Mouse (Mus musculus): Measurements from ENCODE around the gene Stx5a.

Stx5a gene

GRCm38 (mm10) chr19:8798264-8798946 is 57.2 kb downstream of the Stx5a start, which contains the start of gene Polr2g:
Polr2g (minus strand) TSS chr19:8798577.
- DNase-seq (ENCODE audit: low spot score in 2 of 2): peak; percentile 87 to 93

GRCm38 (mm10) chr19:8798947-8799315 is 57.7 kb downstream of the Stx5a start:
- no peak for DNase-seq (ENCODE audit: low spot score in 2 of 2)

- DNase-seq (ENCODE audit: low spot score in 2 of 2): peak; percentile 95 to 98
Observed at GRCm38 (mm10) chr19:8802130-8802821, 61.1 kb downstream of the Stx5a start, which contains the start of gene Zbtb3. Zbtb3 (plus strand) TSS chr19:8802555.

GRCm38 (mm10) chr19:8803204-8803780 is 62.1 kb downstream of the Stx5a start:
- DNase-seq (ENCODE audit: low spot score in 2 of 2): no peak

GRCm38 (mm10) chr19:8803879-8804660 is 62.9 kb downstream of the Stx5a start:
- DNase-seq (ENCODE audit: low spot score in 2 of 2): no peak
